Mouse (Mus musculus) left cerebral cortex, adult 6 months (tissue): Measurements from ENCODE around the gene Abi2. TPM values are rescaled to one million over a fixed set of nuclear protein-coding genes. Genes with fewer than 3 reads are reported as not detected.

ENCODE experiments used
- long read RNA-seq, 2 experiments: library from polyadenylated mRNA; unstranded; transcript quantifications; one replicate each; pipeline ENCODE4 v2.0.0; 2019 to 2020
- polyA plus RNA-seq: library from polyadenylated mRNA; unstranded; fragments of <200 nt; fragmentation: Nextera tagmentation; gene quantifications from 2 replicates; pipeline ENCODE4 v1.2.3, GENCODE M21; 2021

The Abi2 gene
- 47.0 and 71.2 TPM in 2 replicates for polyA plus RNA-seq
- long read RNA-seq, experiment 1, full-length matches to known transcripts, result 25 of 401 reads
- long read RNA-seq, experiment 1, partial matches to known transcripts, result 112 of 401 reads
- long read RNA-seq, experiment 1, other reads (novel, unspliced or antisense), result 264 of 401 reads
- long read RNA-seq, experiment 2, partial matches to known transcripts, result 3 of 69 reads
- long read RNA-seq, experiment 2, other reads (novel, unspliced or antisense), result 65 of 69 reads

DNA sequence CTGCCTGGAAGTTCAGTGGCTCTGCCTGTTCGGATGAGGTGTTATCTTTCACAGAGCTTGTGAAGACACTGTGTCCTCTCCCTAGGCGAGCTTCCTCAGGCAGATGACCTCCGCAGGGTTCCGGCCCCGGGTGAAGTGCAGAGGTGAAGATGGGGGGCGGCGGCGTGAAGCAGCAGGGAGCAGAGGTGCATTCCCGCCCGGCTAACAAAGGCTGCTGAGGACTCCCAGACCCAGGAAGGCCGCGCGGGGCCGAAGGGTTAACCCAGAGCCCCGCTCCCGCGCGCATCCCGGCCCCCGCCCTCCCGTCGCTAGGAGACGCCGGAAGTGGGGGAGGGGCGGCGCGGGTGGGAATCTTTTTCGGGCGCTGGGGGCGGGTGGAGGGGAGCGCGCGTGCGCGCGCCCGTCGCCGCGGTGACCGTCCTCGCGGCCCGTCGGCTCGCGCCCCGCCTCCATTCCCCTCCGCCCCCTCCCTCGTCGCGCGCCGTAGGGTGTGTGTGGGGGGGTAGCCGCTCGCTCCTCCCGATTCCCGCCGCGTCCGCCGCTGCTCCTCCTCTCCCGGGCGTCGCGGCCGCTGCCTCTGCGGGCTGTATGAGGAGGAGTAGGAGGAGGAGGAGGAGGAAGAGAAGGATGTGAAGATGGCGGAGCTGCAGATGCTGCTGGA lies at the start of gene Abi2:
Gene Abi2 (plus strand): TSS at position 452 of the 661 bp plus-strand sequence.

Other genes with a start within 250 kb of the Abi2 start
- gene Nbeal1, start 229.0 kb upstream of the Abi2 start, polyA plus RNA-seq, result 4.5 and 5.2 TPM in 2 replicates
- 11.1 and 12.2 TPM in 2 replicates for gene Cyp20a1, start 66.3 kb upstream of the Abi2 start, polyA plus RNA-seq
- 14.5 and 26.6 TPM in 2 replicates for gene Raph1, start 157.5 kb downstream of the Abi2 start, polyA plus RNA-seq